Mouse (Mus musculus) heart, embryonic 14.5 days (tissue): ENCODE measurements around the gene Ccr2. TPM values are rescaled to one million over a fixed set of nuclear protein-coding genes. Genes with fewer than 3 reads are reported as not detected.

Source experiments
- ATAC-seq: fragments of 200-750 bp; cut with Nextera tagmentation; 2 replicates; pipeline ENCODE4 v1.8.0; 2017; ENCODE audit warnings: low read depth, moderate TSS enrichment; ENCODE audit not compliant: insufficient number of reproducible peaks, insufficient read depth, low FRiP score
- H3K27ac ChIP-seq, 2 experiments: fragments of 200-500 bp in 1 of 2; fragments of 300-500 bp in 1 of 2; sonication (generic) in 1 of 2; replicated peaks in 1 of 2; 2 replicates each; pipeline ENCODE4 v1.5.1; 2012 to 2014; ENCODE audit warnings: low read depth in 2 of 2, low read length in 2 of 2, control low read depth in 1 of 2, mild to moderate bottlenecking in 1 of 2, mixed read lengths in 1 of 2; ENCODE audit not compliant: control insufficient read depth in 1 of 2, insufficient read depth in 1 of 2
- H3K27me3 ChIP-seq: fragments of 300-500 bp; sonication (generic); 2 replicates; pipeline ENCODE4 v1.6.1; 2014; ENCODE audit warnings: mild to moderate bottlenecking, low read length, control low read depth; ENCODE audit not compliant: control insufficient read depth, insufficient read depth
- H3K36me3 ChIP-seq: fragments of 300-500 bp; sonication (generic); 2 replicates; pipeline ENCODE4 v1.6.1; 2014; ENCODE audit warnings: mild to moderate bottlenecking, control low read depth, low read length, mixed read lengths; ENCODE audit not compliant: control insufficient read depth, insufficient read depth
- H3K4me1 ChIP-seq, 2 experiments: fragments of 200-500 bp in 1 of 2; fragments of 300-500 bp in 1 of 2; sonication (generic) in 1 of 2; 2 replicates each; pipeline ENCODE4 v1.6.1; 2012 to 2014; ENCODE audit warnings: low read length in 2 of 2, control low read depth in 1 of 2, mixed read lengths in 1 of 2; ENCODE audit not compliant: control insufficient read depth in 2 of 2, insufficient read depth in 2 of 2
- H3K4me2 ChIP-seq: fragments of 300-500 bp; sonication (generic); 2 replicates; pipeline ENCODE4 v1.6.1; 2014; ENCODE audit warnings: mild to moderate bottlenecking, low read length
- H3K4me3 ChIP-seq, 2 experiments: fragments of 200-500 bp in 1 of 2; fragments of 300-500 bp in 1 of 2; sonication (generic) in 1 of 2; 2 replicates each; pipeline ENCODE4 v1.5.1; 2012 to 2014; ENCODE audit warnings: low read length in 2 of 2, mild to moderate bottlenecking in 2 of 2, control low read depth in 1 of 2, low read depth in 1 of 2, moderate library complexity in 1 of 2; ENCODE audit not compliant: control insufficient read depth in 1 of 2, insufficient read depth in 1 of 2
- H3K9ac ChIP-seq: fragments of 300-500 bp; sonication (generic); 2 replicates; pipeline ENCODE4 v1.6.1; 2014; ENCODE audit warnings: mild to moderate bottlenecking, low read length
- H3K9me3 ChIP-seq: fragments of 300-500 bp; sonication (generic); 2 replicates; pipeline ENCODE4 v1.6.1; 2016; ENCODE audit warnings: low read length, control low read depth; ENCODE audit not compliant: control insufficient read depth
- WGBS: fragments of 180-500 bp; shearing (Covaris S2); extraction: QIAGEN DNeasy Blood & Tissue Kit; methylation state at CpG from one replicate; pipeline ENCODE4 v1.1.7; 2014; 5-methylcytosine and 5-hydroxymethylcytosine counted together
- polyA plus RNA-seq: library from polyadenylated mRNA; unstranded; fragments of >200 nt; fragmentation: Nextera tagmentation; extraction: Ambion mirVana; gene quantifications from 2 replicates; pipeline ENCODE4 v1.2.1, GENCODE M21; 2014

The Ccr2 gene
- polyA plus RNA-seq, 1 experiment from 2014 or later, result 1.9 TPM

DNA sequence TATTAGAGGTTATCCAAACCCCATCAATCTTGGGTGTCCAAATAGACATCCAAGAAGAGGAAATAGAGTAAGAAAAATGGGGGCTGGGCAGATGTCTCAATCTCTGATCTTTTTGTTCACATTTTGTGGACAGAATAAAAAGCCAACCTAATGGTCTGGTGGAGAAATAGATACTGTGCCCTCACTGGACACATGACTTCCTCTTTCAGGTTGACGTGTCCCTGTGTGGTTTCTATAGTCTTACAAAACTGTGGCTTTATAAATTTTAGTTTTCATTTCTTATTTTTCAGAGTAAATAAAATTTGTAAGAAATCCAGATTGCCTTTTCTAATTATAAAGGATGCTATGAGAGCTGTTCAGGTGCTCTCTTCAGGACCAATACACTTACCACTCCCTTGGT, 41.9 kb downstream of the Ccr2 start:
- H3K4me2 ChIP-seq, result no peak overlapping the region
- H3K4me3 ChIP-seq, result no peak overlapping the region
- H3K36me3 ChIP-seq, result no peaks in the 10 kb centered on the region
- no peaks in the 10 kb centered on the region for H3K9me3 ChIP-seq
- H3K27me3 ChIP-seq, result no peaks in the 10 kb centered on the region
- H3K9ac ChIP-seq, result no peak overlapping the region
- no peak for ATAC-seq
- no peak overlapping the region for H3K27ac ChIP-seq
- no peaks in the 10 kb centered on the region for H3K4me1 ChIP-seq
- WGBS, result 78% methylated on average over 1 of the region's 1 CpGs

DNA sequence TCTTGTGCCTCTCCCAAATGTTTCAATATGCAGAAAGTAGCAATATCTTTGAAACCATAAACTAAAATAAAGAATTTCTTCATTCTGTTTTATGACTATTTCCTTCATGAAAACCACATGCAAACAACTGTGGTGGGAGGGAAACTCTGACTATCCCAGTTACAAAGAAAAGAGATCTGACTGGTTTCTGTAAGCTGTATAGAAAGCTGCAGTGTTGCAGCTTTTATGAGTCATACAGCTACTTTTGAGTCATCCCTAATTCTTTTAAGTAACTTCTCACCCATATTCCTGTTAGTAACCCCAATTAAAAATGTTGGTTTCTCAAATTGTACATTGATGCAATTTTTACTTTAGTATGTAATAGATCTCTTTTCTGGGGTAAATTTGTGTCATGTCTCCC, 44.6 kb downstream of the Ccr2 start:
- Histone ChIP-seq H3K4me3 (no peak overlapping the region), H3K9ac (no peak overlapping the region), H3K27ac (no peak overlapping the region), H3K27me3 (no peaks in the 10 kb centered on the region), H3K36me3 (no peaks in the 10 kb centered on the region), H3K4me1 (no peaks in the 10 kb centered on the region), H3K9me3 (no peaks in the 10 kb centered on the region), H3K4me2 (no peak overlapping the region)
- no peak for ATAC-seq

Other genes starting within 250 kb of the Ccr2 start
- gene Xcr1, start 239.9 kb upstream of the Ccr2 start, polyA plus RNA-seq, result not detected in 2 replicates
- 1.9 and 2.2 TPM in 2 replicates for gene Ccr1, start 133.3 kb upstream of the Ccr2 start, polyA plus RNA-seq
- not detected in 2 replicates for gene Ccr1l1, start 123.5 kb upstream of the Ccr2 start, polyA plus RNA-seq
- 0.05 TPM in 1 of 2 replicates, not detected in the other for gene Ccr3, start 80.0 kb upstream of the Ccr2 start, polyA plus RNA-seq
- 0.61 and 1.9 TPM in 2 replicates for gene Ccr5, start 19.6 kb downstream of the Ccr2 start, polyA plus RNA-seq
- gene 2010315B03Rik, start 210.7 kb downstream of the Ccr2 start, polyA plus RNA-seq, result 8.5 and 9.5 TPM in 2 replicates